Mouse (Mus musculus): ENCODE measurements around the gene Lgals7.
A peak's percentile ranks its signal among the peaks of the same experiment; 100 is the strongest.

Lgals7 gene

DNA sequence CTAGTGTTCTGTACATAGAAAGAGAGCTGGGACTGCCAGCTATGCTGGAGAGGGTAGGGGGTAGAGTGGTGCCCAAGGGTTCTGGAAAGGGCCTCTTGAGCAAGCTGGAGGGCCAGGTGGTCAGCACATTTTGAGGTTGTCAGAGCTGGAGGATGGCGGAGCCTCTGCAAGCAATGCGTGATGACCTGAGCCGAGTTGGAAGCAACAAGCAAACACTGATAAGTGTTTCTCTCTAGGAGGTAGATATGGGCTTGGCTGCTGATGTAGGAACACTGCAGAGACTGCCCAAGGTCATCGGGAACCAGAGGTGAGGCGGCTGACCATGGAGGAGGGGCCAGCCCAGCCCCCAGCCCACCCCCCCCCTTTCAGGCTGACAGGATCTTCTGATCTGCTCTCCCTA is 32.7 kb upstream of the Lgals7 start:
- no peak for DNase-seq (ENCODE audit: low spot score in 2 of 2)

DNA sequence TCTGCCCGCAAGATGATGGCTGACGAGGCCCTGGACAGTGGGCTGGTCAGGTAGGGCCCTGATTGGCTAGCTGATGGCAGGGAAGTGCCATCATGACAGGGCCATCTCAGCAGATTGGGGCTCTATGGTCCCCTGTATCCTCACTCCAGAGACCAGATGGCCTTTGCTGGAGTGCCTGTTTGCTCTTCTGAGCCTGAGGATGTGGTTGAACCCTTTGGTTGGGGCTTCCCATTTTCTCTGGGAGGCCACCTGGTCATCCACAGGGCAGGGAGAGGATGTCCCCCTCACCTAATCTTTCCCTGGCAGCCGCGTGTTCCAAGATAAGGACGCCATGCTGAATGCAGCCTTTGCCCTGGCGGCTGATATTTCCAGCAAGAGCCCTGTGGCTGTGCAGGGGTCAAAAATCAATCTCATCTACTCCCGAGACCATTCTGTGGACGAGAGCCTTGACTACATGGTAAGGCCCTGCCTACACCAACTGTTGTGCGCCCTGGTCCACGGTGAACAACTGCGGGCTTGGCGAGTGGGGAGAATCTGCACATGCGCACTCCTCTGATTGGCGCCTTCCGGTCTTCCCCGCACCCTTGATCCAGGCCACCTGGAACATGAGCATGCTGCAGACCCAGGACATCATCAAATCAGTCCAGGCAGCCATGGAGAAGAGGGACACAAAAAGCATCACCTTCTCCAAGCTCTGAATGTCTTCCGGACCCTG is 32.1 kb upstream of the Lgals7 start:
- DNase-seq (ENCODE audit: low spot score in 2 of 2) = no peak

GRCm38 (mm10) chr7:28832137-28832536 is 31.5 kb upstream of the Lgals7 start:
- DNase-seq (ENCODE audit: low spot score in 2 of 2) = no peak

GRCm38 (mm10) chr7:28833723-28834347 is 29.8 kb upstream of the Lgals7 start, which contains the start of gene Lgals4:
TSS of gene Lgals4 (plus strand) at chr7:28833854.
- no peak for DNase-seq (ENCODE audit: low spot score in 2 of 2)

DNA sequence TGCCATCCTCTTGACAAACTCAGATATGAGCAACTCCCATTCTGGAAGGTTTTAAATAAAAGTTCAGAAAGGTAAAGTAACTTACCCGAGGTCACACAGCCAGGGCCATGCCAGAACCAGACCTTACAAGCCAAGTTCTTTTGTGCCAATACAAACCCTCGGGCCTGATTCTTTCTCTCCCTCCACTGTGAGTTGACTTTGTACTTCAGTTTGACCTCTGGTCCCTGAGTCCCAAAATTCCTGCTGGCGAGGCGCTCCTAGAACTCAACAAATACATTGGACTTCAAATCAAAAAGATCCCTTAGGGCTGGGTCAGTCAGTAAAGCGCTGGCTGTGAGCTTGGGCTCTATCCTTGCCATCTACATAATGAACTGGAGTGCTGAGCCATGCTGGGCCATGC is 26.7 kb upstream of the Lgals7 start:
- DNase-seq (ENCODE audit: low spot score in 2 of 2) = no peak

GRCm38 (mm10) chr7:28838331-28838730 is 25.3 kb upstream of the Lgals7 start:
- no peak for DNase-seq (ENCODE audit: low spot score in 2 of 2)

- no peak for DNase-seq (ENCODE audit: low spot score in 2 of 2)
Observed at GRCm38 (mm10) chr7:28847273-28847672, 16.4 kb upstream of the Lgals7 start.

DNA sequence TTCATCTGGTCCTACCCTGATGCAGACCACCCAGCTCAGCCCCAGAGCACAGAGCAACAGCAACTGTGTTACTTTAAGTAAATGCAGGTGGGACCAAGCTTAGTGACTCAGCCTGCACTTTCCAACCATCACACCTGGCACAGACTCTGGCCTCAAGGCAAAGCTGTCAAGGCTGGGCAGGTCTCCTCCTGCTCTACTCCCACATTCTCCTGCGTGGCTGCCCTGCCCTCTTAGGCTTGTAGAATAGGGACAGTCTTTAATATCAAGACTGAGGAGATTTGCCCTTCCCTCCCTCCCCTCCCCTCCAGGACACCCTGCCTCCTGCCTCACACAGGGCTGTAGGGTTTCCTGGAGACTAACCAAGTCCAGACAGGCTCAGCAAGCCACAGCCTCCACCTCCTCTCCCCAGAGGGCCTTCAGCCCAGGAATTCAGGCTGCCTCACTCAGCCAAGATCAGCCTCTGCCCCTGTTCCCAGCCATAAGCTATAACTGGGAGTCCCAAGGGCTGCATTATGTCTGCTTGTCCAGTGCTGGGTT is 13.9 kb upstream of the Lgals7 start:
- DNase-seq (ENCODE audit: low spot score in 2 of 2) = no peak

DNA sequence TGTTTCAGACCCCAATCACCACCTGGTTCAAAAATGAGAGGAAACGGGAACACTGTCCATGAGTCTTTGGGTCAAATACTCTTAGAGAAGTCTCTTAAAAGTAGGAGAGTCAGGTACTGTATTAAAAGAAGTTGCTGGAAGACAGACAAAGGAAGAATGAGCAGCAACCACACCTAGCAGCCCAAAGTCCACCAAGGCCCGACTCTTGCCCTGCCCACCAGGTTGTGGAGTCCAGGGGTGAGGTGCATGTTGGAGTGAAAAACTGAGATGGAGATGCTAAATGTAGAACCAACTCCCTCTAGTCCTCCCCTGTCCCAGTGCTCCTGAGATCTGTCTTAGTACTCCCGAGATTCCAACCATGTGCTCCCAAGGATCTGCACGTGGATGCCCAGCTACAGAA is 13.0 kb upstream of the Lgals7 start:
- DNase-seq (ENCODE audit: low spot score in 2 of 2) = no peak

- DNase-seq (ENCODE audit: low spot score in 2 of 2) = no peak
Observed at GRCm38 (mm10) chr7:28859953-28860352, 3.7 kb upstream of the Lgals7 start.

DNA sequence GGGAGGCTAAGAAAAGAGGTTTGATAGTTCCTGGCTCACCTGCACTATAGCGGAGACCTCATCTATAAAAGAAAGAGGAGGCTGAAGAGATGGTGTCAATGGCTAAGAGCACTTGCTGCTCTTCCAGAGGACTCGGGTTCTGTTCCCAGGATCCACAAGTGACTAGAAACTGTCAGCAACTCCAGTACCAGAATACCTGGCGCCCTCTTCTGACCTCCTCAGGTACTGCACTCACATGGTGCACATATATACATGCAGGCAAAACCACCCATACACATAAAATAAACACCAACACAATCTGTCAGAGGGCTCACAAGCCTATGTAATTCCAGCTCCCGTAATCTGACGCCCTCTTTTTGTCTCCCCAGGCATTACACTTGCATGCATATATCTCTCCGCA is 2.8 kb upstream of the Lgals7 start:
- no peak for DNase-seq (ENCODE audit: low spot score in 2 of 2)

- peak; percentile 35 to 62 for DNase-seq (ENCODE audit: low spot score in 2 of 2)
Observed at GRCm38 (mm10) chr7:28862817-28863499, 695 bp upstream of the Lgals7 start.

GRCm38 (mm10) chr7:28864288-28864750 is 666 bp downstream of the Lgals7 start:
- peak in 1 of 2 experiments; percentile 18 for DNase-seq (ENCODE audit: low spot score in 2 of 2)

- peak; percentile 85 to 89 for DNase-seq (ENCODE audit: low spot score in 2 of 2)
Observed at GRCm38 (mm10) chr7:28865481-28866300, 2.0 kb downstream of the Lgals7 start.

DNA sequence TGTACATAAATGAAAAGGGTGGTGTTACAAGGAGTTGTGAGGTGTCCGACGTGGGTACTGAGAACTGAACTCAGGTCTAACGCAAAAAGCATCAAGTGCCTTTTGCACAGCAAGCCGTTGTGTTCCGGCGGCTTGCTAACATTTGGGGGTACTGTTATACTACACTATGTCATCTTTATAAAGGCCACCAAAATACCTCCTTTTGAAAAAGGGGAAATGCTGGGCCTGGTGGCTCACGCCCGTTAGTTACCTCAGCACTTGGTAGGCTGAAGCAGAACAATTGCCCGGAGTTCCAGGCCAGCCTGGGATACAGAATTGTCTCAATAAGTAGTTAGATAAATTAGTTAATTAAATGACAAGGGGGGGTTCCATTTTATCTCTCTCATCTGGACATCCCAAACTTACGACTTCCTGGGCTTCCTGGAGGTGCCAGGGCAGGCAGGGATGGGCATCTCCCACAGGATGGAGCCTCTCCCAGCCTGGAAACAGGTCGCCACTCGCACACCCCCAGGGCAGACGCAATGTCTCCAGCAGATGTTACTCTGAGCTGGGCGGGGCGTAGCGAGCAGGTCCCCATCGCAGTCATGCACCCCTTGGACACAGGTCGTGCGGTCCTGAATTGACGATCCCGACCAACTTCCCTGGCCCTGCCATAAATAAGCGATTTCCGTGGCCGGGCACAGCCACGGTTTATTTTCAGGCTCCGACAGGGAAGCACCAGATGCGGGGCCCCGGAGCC is 3.3 kb downstream of the Lgals7 start:
- no peak for DNase-seq (ENCODE audit: low spot score in 2 of 2)

DNA sequence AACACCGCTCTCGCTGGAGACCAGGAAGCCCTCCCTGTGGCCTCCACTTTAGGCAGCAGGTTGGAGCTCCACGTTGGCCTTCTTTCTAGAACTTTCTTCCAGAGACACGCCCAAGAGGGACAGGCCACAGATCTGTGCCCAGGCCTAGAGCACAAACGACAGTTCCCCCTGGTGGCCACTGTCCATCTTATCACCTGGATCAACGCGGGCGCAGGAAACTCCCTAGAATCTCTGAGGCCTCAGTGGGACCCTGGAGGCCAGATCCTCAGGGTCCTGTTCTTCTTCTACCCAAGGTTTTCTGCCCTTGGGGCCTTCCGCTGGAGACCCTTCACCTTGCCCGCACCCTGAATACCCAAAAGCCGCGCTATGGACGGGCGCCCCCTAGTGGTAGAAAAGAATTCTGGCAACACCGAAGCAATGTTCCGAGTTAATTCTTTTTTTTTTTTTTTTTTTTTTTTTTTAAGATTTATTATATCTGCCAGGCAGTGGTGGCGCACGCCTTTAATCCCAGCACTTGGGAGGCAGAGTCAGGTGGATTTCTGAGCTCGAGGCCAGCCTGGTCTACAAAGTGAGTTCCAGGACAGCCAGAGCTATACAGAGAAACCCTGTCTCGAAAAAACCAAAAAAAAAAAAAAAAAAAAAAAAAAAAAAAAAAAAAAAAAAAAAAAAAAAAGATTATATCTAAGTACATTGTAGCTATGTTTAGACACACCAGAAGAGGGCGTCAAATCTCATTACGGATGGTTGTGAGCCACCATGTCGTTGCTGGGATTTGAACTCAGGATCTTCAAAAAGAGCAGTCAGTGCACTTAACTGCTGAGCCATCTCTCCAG is 4.1 kb downstream of the Lgals7 start:
- peak; percentile 57 to 67 for DNase-seq (ENCODE audit: low spot score in 2 of 2)

DNA sequence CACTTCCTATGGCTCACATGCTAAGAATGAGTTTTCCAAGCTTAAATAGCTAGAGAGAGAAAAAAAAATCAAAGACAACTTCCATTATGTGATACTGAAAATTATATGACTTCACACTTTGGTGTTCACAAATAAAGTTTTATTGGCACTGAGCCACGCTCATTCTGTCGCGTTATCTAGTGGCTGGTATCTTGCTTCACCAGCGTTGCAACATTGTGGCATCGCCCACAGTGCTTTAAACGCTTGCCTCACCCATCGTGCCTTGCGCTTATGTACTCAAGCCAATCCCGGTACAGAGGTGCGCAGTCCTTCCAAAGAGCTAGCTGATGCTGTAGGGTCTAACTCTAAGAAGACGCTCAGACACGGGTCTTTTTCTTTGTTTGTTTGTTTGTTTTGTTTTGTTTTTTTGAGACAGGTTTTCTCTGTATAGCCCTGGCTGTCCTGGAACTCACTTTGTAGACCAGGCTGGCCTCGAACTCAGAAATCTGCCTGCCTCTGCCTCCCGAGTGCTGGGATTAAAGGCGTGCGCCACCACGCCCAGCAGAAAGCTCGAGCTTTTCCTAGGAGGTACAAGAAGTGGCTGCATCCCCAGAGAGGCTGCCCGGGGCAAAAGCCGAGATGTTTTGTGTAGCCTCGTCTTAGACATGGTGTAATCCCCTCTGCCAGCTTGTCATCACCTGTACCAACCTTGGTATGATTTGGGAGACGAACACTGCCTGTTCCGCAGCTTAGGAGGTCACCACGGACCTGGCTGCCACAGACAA is 7.4 kb downstream of the Lgals7 start:
- no peak for DNase-seq (ENCODE audit: low spot score in 2 of 2)

DNA sequence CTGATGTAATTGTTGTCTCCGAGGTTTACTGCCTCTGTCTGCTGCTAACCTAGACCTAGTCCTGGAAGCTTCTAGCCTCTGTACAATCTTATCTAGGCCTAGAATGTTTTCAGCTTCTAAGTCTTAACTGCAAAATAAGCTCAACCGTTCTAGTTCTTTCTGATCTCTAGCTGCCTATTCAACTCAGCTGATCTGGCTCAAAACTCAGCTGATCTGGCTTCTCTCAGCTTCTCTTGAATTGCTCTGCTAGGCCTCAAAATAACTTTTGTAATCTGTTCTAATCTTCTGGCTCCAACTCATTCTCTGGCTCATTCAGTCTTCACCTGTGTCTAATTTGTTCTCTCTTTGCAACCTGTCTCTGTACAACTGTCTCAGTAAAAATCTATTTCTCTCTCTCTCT is 10.9 kb downstream of the Lgals7 start:
- DNase-seq (ENCODE audit: low spot score in 2 of 2) = no peak

- DNase-seq (ENCODE audit: low spot score in 2 of 2) = no peak
Observed at GRCm38 (mm10) chr7:28876099-28876498, 12.4 kb downstream of the Lgals7 start.

Measured in frontal cortex, postnatal 36 days (tissue).